Mouse (Mus musculus) MEL (cell line): Measurements from ENCODE around the gene Hnrnpc.

Source experiments
- CHD2 ChIP-seq: IDR thresholded peaks from 2 replicates; pipeline ENCODE4 v1.6.1; 2011; ENCODE audit warnings: low read length, improper control_type of control experiment
- CTCF ChIP-seq, 3 experiments: IDR thresholded peaks in 2 of 3; conservative IDR thresholded peaks in 1 of 3; 2 replicates each; pipeline ENCODE4 v1.5.1; 2011 to 2012; ENCODE audit warnings: low read length in 3 of 3, low read depth in 2 of 3, mild to moderate bottlenecking in 2 of 3, improper control_type of control experiment in 1 of 3, inconsistent platforms in 1 of 3, mixed read lengths in 1 of 3, moderate library complexity in 1 of 3; ENCODE audit not compliant: control insufficient read depth in 1 of 3, insufficient read depth in 1 of 3, poor library complexity in 1 of 3, severe bottlenecking in 1 of 3
- EP300 ChIP-seq, 2 experiments: IDR thresholded peaks; 2 replicates each; pipeline ENCODE4 v1.6.1; 2011; ENCODE audit warnings: improper control_type of control experiment in 2 of 2, low read length in 2 of 2, low read depth in 1 of 2, mild to moderate bottlenecking in 1 of 2
- GATA1 ChIP-seq: IDR thresholded peaks from 2 replicates; pipeline ENCODE4 v1.6.1; 2011; ENCODE audit warnings: low read depth, low read length, improper control_type of control experiment
- MYC ChIP-seq: IDR thresholded peaks from 2 replicates; pipeline ENCODE4 v1.6.1; 2011; ENCODE audit warnings: low read depth, mild to moderate bottlenecking, low read length, improper control_type of control experiment, moderate library complexity
- POLR2A ChIP-seq, 2 experiments: IDR thresholded peaks; 2 replicates each; pipeline ENCODE4 v1.6.1; 2011 to 2012; ENCODE audit warnings: low read length in 2 of 2, mild to moderate bottlenecking in 2 of 2, control low read depth in 1 of 2, improper control_type of control experiment in 1 of 2, low read depth in 1 of 2, moderate library complexity in 1 of 2; ENCODE audit not compliant: control insufficient read depth in 1 of 2, insufficient read depth in 1 of 2, poor library complexity in 1 of 2
- POLR2AphosphoS2 ChIP-seq: IDR thresholded peaks from 2 replicates; pipeline ENCODE4 v1.6.1; 2011; ENCODE audit warnings: low read length, improper control_type of control experiment
- POLR2AphosphoS5 ChIP-seq: IDR thresholded peaks from 2 replicates; pipeline ENCODE4 v1.6.1; 2012; ENCODE audit warnings: low read depth, borderline replicate concordance, mild to moderate bottlenecking, inconsistent platforms, low read length, moderate library complexity, mixed read lengths
- RCOR1 ChIP-seq: IDR thresholded peaks from 2 replicates; pipeline ENCODE4 v1.6.1; 2012; ENCODE audit warnings: low read depth, mild to moderate bottlenecking, inconsistent platforms, low read length, improper control_type of control experiment
- SIN3A ChIP-seq: IDR thresholded peaks from 2 replicates; pipeline ENCODE4 v1.6.1; 2012; ENCODE audit warnings: low read length, improper control_type of control experiment, inconsistent platforms
- SMC3 ChIP-seq: IDR thresholded peaks from 2 replicates; pipeline ENCODE4 v1.6.1; 2011; ENCODE audit warnings: low read depth, low read length, improper control_type of control experiment
- TAL1 ChIP-seq: IDR thresholded peaks from 2 replicates; pipeline ENCODE4 v1.6.1; 2012; ENCODE audit warnings: mild to moderate bottlenecking, inconsistent platforms, low read length, moderate library complexity, mixed read lengths
- USF2 ChIP-seq, 2 experiments: IDR thresholded peaks; 2 replicates each; pipeline ENCODE4 v1.6.1; 2011 to 2012; ENCODE audit warnings: improper control_type of control experiment in 2 of 2, low read length in 2 of 2, borderline replicate concordance in 1 of 2, inconsistent platforms in 1 of 2, low read depth in 1 of 2, mild to moderate bottlenecking in 1 of 2; ENCODE audit not compliant: insufficient read depth in 1 of 2
- ZMIZ1 ChIP-seq: IDR thresholded peaks from 2 replicates; pipeline ENCODE4 v1.6.1; 2012; ENCODE audit warnings: low read depth, mild to moderate bottlenecking, inconsistent platforms, low read length, improper control_type of control experiment, moderate library complexity

GRCm38 (mm10) chr14:52059982-52060381 is 43.8 kb downstream of the Hnrnpc start:
- TF ChIP-seq GATA1: no peak
- TF ChIP-seq POLR2A (IDR thresholded peaks at IDR 0.05; ENCODE audit: control insufficient read depth in 1 of 2, insufficient read depth in 1 of 2, low read depth in 1 of 2, low read length in 2 of 2, poor library complexity in 1 of 2): no peak
- TF ChIP-seq CTCF (IDR thresholded peaks at IDR 0.05 in 2 of 3, conservative IDR thresholded peaks at IDR 0.05 in 1 of 3; ENCODE audit: control insufficient read depth in 1 of 3, insufficient read depth in 1 of 3, low read depth in 2 of 3, low read length in 3 of 3, poor library complexity in 1 of 3, severe bottlenecking in 1 of 3): no peak
- TF ChIP-seq SMC3: no peak
- no peak for TF ChIP-seq POLR2AphosphoS5
- TF ChIP-seq RCOR1: no peak
- TF ChIP-seq TAL1: no peak
- TF ChIP-seq POLR2AphosphoS2: no peak
- no peak for TF ChIP-seq USF2 (IDR thresholded peaks at IDR 0.05; ENCODE audit: borderline replicate concordance in 1 of 2, insufficient read depth in 1 of 2, low read depth in 1 of 2, low read length in 2 of 2)
- no peak for TF ChIP-seq ZMIZ1
- TF ChIP-seq SIN3A: no peak
- TF ChIP-seq CHD2: no peak
- no peak for TF ChIP-seq MYC
- no peak for TF ChIP-seq EP300 (IDR thresholded peaks at IDR 0.05; ENCODE audit: low read depth in 1 of 2, low read length in 2 of 2)
